Mouse (Mus musculus) forebrain, embryonic 11.5 days (tissue): Measurements from ENCODE around the gene Mphosph8. TPM values are rescaled to one million over a fixed set of nuclear protein-coding genes. Genes with fewer than 3 reads are reported as not detected.

ENCODE experiments used
- ATAC-seq: fragments of 200-750 bp; cut with Nextera tagmentation; replicated peaks from 2 replicates; pipeline ENCODE4 v1.8.0; 2017; ENCODE audit warnings: moderate TSS enrichment; ENCODE audit not compliant: low FRiP score
- DNase-seq: peaks from one replicate; pipeline ENCODE4 v3.0.0-alpha.2; 2017; ENCODE audit warnings: low spot score
- H3K27ac ChIP-seq: fragments of 300-500 bp; sonication (generic); 2 replicates; pipeline ENCODE4 v1.5.1; 2014; ENCODE audit warnings: low read depth, low read length
- H3K27me3 ChIP-seq: fragments of 300-500 bp; sonication (generic); 2 replicates; pipeline ENCODE4 v1.6.1; 2014; ENCODE audit warnings: mild to moderate bottlenecking, low read length, mixed read lengths; ENCODE audit not compliant: control insufficient read depth, insufficient read depth
- H3K36me3 ChIP-seq: fragments of 300-500 bp; sonication (generic); 2 replicates; pipeline ENCODE4 v1.6.1; 2014; ENCODE audit warnings: mild to moderate bottlenecking, low read length, moderate library complexity, mixed read lengths; ENCODE audit not compliant: control insufficient read depth, insufficient read depth
- H3K4me1 ChIP-seq: fragments of 300-500 bp; sonication (generic); replicated peaks from 2 replicates; pipeline ENCODE4 v1.6.1; 2014; ENCODE audit warnings: low read length, mixed read lengths; ENCODE audit not compliant: control insufficient read depth, insufficient read depth
- H3K4me2 ChIP-seq: fragments of 300-500 bp; sonication (generic); 2 replicates; pipeline ENCODE4 v1.6.1; 2014; ENCODE audit warnings: low read depth, mild to moderate bottlenecking, low read length, moderate library complexity, mixed read lengths; ENCODE audit not compliant: severe bottlenecking
- H3K4me3 ChIP-seq: fragments of 300-500 bp; sonication (generic); 2 replicates; pipeline ENCODE4 v1.5.1; 2014; ENCODE audit warnings: low read depth, low read length
- H3K9ac ChIP-seq: fragments of 300-500 bp; sonication (generic); 2 replicates; pipeline ENCODE4 v1.6.1; 2014; ENCODE audit warnings: low read length
- H3K9me3 ChIP-seq: fragments of 300-500 bp; sonication (generic); 2 replicates; pipeline ENCODE4 v1.6.1; 2016; ENCODE audit warnings: low read length, mixed read lengths; ENCODE audit not compliant: control insufficient read depth
- WGBS: fragments of 180-500 bp; shearing (Covaris S2); extraction: QIAGEN DNeasy Blood & Tissue Kit; methylation state at CpG from one replicate; pipeline ENCODE4 v1.1.7; 2014; 5-methylcytosine and 5-hydroxymethylcytosine counted together
- polyA plus RNA-seq: library from polyadenylated mRNA; unstranded; fragments of >200 nt; fragmentation: Nextera tagmentation; extraction: Ambion mirVana; gene quantifications from 2 replicates; pipeline ENCODE4 v1.2.1, GENCODE M21; 2014

The Mphosph8 gene
- polyA plus RNA-seq, 1 experiment from 2014 or later: 50.2 TPM

DNA sequence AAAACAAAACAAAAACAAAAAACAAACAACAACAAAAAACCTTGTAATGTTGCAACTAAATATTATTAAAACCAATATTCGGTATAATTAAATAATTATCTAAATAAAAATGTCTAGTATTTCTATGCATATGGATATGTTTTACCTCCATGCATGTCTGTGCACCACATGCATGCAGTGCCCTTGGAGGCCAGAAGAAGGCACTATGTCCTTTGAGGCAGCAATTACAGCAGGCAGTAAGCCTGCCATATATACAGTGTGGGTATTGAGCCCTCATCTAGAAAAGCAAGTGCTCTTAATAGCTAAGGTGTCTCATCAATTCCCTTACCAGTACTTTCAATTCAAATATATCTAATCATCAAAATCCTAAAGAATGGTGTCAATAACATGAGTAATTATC is 72.1 kb downstream of the Mphosph8 start:
- no peak overlapping the region for H3K4me2 ChIP-seq
- no peaks in the 10 kb centered on the region for H3K27me3 ChIP-seq
- no peaks in the 10 kb centered on the region for H3K9me3 ChIP-seq
- no peak overlapping the region for H3K4me3 ChIP-seq
- DNase-seq (no peak), ATAC-seq (no peak)
- no peaks in the 10 kb centered on the region for H3K4me1 ChIP-seq
- no peak overlapping the region for H3K9ac ChIP-seq
- H3K27ac ChIP-seq: no peak overlapping the region
- WGBS: 92% methylated on average over 1 of the region's 1 CpGs
- no peaks in the 10 kb centered on the region for H3K36me3 ChIP-seq

Other genes with a start within 250 kb of the Mphosph8 start
- 25.6 and 28.6 TPM in 2 replicates for gene Cenpj, start 92.8 kb upstream of the Mphosph8 start, polyA plus RNA-seq
- gene Parp4, start 92.6 kb upstream of the Mphosph8 start, polyA plus RNA-seq: 1.1 and 2.3 TPM in 2 replicates
- 66.6 and 67.3 TPM in 2 replicates for gene Pspc1, start 110.1 kb downstream of the Mphosph8 start, polyA plus RNA-seq
- gene Zmym5, start 143.5 kb downstream of the Mphosph8 start, polyA plus RNA-seq: 23.2 and 23.9 TPM in 2 replicates
- 65.3 and 73.3 TPM in 2 replicates for gene Zmym2, start 218.4 kb downstream of the Mphosph8 start, polyA plus RNA-seq